Mouse (Mus musculus): Measurements from ENCODE around the gene Prdx5. TPM values are rescaled to one million over a fixed set of nuclear protein-coding genes. Genes with fewer than 3 reads are reported as not detected.

Gene Prdx5
- polyA plus RNA-seq, 1 experiment = 177 TPM

DNA sequence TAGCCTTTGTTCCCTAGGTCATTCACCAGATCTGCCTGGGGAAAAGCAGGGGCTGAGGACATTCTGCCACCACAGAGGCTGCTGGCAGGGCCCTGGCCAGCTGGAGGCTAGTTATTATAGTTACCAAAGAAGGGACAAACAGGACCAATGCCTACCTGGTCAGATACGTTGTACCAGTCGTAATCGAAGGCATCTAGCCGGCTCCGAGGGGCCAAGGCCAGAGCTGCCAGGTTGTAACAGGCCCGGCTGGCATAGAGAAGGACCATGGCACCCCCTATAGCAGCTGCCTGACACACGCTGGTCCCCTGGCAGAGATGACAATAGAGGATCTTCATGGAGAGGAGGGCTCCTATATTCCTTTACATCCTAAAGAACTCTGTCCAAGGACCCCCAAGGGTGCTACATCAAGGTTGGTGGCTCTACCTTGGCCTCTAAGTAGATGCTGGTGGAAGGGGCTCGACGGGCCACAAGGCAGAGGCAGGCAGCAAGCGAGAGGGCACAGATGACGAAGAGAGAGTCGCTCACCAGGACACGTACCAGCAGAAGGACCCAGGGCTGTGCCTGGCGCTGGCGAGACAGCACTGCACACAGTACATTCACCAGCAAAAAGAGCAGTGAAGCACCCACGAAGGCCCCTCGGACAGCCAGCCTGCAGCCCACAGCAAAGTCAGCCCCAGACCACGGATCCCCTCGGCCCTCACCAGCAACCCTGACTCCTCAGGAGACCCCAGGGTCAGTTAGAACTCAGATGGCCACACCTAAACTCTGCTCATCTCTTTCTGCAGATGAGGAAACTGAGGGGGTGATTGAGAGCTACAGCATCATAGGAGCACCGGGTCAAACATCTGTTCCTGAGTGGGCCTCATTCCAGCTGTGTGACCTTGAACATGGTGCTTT lies 29.4 kb upstream of the Prdx5 start:
- no peak for DNase-seq (ENCODE audit: low read depth, low spot score)
- WGBS = 91% methylated on average over 20 of the region's 20 CpGs

DNA sequence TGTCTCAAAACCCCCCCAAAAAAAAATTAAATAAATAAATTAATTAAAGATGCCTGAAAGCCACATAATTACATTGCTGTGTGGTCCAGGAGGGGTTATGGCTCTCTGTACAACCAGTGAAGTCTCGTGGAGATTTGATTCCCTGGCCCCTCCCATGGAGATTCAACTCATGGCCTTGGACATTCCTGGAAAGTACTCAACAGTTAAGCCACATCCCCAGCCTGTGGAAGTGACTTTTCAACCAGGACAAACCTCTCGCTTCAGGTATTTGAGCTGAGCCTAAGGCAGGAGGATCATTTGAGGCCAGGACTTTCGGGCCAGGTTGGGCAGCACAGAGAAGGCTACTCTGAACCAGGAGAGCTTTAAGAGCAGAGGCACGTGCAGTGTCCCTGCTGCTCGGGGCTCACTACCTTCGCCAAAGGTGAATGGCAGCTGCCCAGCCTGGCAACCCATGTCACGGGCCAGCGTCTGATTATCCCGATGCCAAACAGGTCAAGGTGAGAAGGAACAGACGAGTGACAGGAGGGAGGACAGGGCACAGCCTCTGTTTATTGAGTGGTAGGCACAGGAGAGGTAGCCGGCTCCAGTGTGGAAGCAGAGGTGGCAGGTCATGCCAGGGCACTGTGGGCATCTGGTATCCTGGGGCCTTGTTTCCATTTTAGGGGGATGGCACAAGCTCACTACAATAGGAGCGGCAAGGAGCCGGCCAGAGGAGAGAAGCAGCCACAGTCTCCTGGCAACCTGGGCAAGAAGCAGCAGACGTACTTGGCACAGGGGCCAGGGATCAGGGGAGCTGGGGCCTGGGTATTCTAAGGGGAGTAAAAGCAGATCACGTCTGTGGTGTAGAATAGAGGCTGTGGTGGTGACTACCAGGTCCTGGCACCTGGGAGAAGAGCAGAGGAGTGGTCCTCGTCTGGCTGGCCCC lies 27.9 kb upstream of the Prdx5 start:
- no peak for DNase-seq (ENCODE audit: low read depth, low spot score)
- WGBS = 83% methylated on average over 16 of the region's 16 CpGs

DNA sequence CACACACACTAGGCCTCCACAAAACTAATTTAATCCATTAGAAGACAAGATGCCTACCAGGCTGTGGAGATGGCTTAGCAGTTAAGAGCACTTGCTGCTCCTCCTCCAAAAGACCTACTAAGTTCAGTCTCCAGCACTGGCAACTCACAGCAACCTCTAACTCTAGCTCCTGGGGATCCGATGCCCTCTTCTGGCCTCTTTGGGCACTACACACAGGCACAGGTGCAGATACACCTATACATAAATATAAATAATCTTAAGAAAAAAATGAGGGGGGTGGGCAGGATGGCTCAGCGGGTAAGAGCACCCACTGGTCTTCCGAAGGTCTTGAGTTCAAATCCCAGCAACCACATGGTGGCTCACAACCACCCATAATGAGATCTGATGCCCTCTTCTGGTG lies 26.4 kb upstream of the Prdx5 start:
- WGBS = 39% methylated on average over 3 of the region's 3 CpGs
- no peak for DNase-seq (ENCODE audit: low read depth, low spot score)

DNA sequence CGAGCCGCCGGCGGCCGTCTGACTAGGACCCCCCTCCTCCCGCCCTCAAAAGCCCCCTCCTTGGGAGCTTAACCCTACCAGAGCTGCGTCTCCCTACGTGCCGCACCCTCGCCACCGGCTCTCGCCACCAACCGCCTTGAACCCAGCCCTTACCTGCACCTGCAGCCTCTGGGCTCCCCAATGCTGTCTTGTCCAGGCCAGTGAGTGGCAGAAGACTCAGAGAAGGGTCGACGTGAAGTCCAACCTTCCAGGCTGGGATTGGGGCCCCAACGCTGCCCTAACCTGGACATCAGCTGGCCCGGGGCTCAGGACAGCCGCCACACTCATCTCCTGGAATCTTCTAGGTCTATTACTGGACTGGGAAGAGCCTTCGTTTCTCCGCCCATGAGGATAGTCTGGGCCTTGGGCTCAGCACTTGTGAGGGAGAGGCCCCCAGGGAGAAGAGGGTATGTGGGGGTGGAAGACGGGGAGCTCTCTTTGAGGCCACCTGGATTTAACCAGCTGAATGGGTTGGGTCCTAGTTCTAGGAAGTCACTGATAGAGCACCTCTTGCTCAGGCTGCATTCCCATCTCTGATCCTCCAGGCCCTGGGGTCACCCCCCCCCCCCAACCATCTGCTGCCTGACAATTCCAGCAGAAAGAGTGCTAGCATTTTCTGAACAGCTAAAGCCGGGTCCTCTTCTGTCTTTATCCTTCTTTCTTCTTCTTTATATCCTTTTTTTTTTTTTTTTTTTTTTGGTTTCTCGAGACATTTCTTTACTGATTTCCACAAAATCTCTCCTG lies 24.5 kb upstream of the Prdx5 start, which contains the start of gene Kcnk4:
TSS of gene Kcnk4 (minus strand) at position 321 of the 783 bp plus-strand sequence.
- DNase-seq (ENCODE audit: low read depth, low spot score) = no peak
- 19% methylated on average over 23 of the region's 23 CpGs for WGBS

DNA sequence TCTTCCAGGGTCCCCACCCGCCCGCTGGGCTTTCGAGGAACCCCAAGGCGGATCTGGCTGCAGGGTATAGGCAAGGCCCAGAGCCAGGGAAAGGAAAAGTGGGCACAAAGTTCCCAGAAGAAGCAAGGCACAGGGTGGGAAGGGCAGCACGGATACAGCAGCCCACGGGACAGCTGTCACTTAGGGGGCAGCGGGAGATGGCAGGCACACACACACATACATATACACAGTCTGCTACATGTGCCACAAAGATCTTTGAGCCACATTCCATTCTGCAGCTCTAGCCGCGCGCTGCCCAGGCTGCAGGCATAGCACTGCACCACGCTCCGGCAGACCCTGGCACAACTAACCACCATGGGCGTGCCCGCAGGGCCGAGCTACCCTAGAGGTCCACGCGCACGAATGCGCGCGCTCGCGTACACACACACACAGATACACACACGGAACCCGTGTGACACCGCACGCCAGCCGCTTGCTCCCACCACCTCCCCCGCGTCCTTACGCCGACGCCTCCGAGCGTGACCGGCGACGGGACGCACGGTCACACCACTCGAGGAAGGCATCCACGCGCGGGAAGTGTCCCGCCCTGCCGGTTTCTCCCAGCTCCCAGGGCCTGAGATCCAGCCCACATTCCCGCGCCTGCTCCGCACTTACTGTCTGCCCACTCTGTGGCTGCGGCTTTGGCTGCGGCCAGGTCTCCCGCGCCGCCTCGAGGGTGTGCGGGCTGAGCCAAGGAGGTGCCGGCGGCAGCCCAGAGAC lies 23.7 kb upstream of the Prdx5 start:
- DNase-seq (ENCODE audit: low read depth, low spot score) = no peak
- WGBS = 5% methylated on average over 58 of the region's 58 CpGs

DNA sequence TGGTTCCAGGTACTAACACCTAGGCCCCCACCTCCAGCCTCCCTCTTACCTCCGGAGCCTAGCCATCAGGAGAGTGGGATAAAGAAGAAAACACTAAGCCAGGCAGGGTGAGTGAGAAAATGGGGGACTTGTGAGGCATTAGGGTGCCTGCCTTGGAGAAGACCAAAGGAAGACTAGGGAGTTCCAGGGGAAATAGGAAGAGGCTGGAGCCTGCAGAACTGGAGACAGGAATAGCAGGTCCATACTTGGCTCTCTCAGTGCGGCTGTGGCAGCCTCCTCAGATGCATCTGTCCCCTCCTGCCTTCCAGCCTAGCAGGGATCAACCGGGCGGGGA lies 23.2 kb upstream of the Prdx5 start:
- WGBS = 66% methylated on average over 4 of the region's 4 CpGs
- DNase-seq (ENCODE audit: low read depth, low spot score) = no peak

DNA sequence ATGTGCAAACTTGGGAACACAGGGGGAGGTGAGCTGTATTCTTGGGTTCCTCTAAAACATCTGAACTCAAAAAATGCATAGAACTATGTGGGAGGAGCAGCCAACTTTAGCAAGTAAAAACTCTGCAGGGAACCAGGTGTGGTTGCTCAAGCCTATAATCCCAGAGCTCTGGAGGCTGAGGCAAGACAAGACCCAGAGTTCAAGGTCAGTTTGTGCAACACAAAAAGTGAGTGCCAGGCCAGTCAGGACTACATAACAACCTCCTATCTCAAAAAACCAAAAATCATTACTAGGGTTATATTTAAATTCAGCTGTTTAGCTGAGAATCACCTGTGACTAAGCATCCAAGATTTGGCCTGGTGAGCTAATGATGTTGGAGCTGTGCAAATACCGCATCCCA lies 22.1 kb upstream of the Prdx5 start:
- 42% methylated on average over 1 of the region's 1 CpGs for WGBS
- DNase-seq (ENCODE audit: low read depth, low spot score) = no peak

DNA sequence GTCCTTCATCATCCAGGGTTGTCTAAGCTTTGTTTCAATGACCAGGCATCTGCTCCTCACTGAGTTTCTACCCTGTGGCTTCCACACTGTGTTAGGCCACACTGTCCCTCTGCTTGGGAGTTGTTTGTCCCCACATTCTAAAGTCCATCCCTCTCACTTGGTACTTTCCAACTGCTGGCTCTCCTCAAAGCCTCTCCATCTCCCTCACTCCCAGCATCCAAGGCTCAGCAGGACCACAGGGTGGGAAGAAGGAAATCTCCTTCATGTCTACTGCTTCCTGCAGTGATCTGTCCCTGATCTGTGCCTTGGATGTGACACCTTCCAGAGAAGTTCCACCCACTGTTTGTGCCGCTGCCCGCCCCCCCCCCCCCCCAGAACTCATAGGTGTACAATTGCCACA lies 21.1 kb upstream of the Prdx5 start:
- 0% methylated on average over 2 of the region's 2 CpGs for WGBS
- DNase-seq (ENCODE audit: low read depth, low spot score) = no peak

DNA sequence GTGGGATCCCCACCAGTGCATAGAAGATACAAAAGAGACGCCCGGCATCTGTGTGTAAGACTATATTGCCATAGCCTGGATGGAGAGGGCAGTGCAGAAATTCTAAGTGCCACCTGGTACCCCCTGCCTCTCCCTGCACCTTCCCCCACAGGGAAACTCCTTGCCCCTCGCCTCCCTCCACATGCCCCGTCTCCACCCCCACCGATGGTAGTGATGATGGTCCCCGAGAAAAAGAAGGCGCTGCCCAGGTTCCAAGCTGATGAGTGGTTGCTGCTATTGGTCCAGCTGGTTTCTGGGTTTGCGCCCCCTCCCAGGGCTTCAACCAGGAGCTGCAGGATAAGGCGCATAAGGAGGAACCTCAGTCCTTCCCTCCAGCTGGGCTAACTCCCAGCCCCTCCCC lies 18.2 kb upstream of the Prdx5 start:
- WGBS = 45% methylated on average over 9 of the region's 9 CpGs
- DNase-seq (ENCODE audit: low read depth, low spot score) = no peak

DNA sequence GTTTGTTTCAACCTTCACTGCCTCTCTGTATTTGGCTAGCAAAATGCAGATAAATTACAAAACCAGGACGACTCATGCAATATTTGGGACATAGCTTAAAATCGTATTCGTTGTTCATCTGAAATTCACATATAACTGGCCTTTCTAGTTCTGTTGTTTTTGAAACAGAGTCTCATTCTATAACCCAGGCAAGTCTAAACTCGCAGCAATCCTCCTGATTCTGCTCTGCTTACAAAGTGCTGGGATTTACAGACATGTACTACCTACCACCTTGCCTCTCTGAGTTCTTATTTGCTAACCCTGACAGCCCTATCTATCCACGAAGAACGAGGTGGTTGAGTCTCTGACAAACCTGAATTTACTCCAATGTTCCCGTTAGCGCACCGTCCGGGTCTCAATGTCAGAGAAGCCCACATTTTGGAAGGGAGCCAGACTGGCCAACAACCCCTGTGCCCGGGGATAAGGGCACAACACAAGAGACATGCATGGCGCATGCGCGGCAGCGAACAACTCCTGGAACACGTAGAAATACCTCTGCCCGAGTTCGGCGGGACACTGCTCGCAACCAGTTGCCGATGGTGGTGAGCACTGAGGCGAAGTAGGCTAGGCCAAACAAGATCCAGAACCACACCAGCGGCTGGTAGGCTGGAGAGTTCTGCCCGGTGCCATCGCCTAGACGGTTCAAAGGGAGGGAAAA lies 16.8 kb upstream of the Prdx5 start:
- WGBS = 36% methylated on average over 26 of the region's 26 CpGs
- DNase-seq (ENCODE audit: low read depth, low spot score) = no peak

DNA sequence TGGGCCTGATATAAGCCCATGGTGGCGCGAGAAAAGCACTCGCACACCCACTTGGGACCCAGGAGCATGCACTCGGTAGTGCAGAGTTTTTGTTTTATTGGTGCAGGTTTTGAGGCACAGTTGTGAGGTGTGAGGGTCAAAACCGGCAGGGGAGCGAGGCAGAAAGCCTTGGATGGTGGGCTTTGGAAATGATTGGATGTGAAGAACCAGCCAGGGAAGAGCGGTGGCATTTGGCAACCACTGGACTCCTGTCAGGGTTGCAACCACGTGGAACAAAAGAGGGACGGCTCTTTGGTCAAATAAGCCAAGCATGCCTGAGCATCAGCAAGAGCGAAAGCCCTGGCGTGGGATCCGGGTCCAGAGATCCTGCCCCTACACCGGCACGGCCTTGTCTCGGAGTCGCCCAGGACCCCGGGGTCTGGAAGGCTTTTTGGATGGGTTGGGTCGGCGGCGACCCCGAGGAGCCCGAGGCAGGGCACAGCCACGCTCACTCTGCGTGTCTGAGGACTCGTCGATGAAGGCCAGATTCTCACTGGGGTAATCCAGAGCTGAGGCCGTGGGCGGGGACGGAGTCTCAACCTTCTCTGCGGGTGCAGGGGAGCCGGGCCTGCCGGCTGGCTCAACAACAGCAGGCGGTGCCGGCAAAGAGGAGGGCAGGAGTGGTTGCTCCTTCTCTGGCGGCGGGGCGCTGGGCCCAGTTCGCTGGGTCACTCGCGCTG lies 15.9 kb upstream of the Prdx5 start:
- no peak for DNase-seq (ENCODE audit: low read depth, low spot score)
- WGBS = 43% methylated on average over 40 of the region's 40 CpGs

DNA sequence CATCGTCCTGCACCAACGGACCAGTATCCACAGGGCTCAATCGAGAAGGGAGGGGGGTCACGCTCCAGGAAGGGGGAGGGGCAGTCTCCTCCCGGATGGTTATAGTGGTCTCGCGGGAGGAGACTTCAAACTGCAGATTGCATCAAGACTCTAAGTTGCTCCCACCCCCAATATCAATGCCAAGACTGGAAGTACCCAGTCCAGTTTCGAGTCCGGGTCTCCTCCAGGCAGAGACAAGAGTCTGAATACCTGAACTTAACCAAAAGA lies 15.3 kb upstream of the Prdx5 start, which contains the start of gene Catsperz:
TSS of gene Catsperz (minus strand) at position 74 of the 267 bp plus-strand sequence.
- 10% methylated on average over 9 of the region's 9 CpGs for WGBS
- no peak for DNase-seq (ENCODE audit: low read depth, low spot score)

DNA sequence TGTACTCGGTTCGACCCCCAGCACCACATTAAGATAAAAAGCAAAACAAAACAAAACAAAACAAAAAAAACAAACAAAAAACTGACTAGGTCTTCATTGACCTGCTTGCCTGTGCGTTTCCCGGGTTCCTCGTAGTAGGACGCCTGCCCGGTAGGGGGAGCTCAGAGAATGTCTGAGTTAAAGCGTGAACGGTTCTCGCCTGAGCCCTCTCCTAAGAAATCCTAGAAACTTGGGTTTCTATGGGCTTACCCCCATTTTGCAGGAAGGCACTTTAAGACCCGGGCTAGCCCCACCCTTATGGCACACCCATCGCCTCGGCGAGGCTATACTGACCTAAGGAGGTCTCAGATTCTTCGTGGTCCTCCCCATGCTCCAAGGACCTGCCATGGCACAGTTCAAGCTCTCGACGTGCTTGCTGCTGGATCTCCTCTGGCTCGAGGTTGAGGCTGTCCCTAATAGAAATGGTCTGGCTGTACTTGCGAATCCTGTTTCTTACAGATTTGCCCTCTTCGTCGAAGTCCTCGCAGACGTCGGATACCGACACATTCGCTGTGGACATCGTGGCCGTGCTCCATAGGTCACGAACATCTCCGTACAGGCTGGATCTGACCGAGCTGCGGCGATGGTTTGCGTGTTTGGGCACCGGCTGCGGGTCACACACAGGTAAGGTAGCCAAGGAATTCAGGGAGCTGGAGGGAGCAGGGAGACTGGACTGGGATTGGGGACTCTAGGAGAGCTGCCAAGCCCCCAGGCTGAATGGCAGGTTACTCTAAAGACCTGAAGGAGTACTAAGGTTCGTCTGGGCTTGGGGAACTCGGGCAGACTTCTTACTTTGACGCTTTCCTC lies 14.8 kb upstream of the Prdx5 start:
- WGBS = 5% methylated on average over 39 of the region's 39 CpGs
- peak; percentile 67 for DNase-seq (ENCODE audit: low read depth, low spot score)

DNA sequence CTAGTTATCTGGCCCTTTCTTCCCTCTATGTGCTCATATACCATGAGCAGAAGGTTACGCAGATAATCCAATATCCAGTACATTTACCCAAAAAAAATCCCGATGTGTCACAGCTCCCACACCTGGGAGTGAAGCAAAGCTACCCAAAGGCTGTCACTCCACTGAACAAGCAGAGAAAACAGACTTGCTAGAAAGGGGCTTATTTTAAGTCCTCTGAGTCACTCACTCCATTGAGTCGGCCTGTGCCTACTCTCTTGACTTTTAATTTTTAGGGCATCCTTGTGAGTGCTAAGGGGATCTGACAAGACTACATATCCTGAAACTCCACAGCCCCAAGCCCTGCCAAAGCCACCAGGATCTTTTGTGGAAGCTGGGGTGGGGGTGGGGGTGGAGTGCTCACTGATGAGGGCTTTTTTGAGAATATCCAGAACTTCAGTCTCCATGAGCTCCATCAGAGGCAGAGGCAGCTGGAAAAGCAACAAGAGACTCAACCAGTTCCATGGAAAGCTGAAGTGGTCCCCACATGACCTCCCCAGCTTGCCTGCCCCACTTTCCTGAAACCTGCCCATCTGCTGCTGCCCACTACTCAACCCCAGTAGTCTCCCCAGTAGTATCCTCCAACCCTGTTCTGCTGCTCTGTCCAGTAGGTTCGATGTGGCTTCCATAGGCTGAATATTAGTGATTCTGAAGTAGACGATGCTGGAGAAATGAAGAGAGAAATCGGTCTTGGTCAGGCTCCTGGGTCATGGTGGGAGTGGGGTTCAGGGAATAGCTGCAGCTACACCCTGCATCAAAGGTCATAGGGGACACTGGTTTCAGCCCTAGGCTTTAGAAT lies 13.2 kb upstream of the Prdx5 start:
- DNase-seq (ENCODE audit: low read depth, low spot score) = no peak
- 75% methylated on average over 6 of the region's 6 CpGs for WGBS

DNA sequence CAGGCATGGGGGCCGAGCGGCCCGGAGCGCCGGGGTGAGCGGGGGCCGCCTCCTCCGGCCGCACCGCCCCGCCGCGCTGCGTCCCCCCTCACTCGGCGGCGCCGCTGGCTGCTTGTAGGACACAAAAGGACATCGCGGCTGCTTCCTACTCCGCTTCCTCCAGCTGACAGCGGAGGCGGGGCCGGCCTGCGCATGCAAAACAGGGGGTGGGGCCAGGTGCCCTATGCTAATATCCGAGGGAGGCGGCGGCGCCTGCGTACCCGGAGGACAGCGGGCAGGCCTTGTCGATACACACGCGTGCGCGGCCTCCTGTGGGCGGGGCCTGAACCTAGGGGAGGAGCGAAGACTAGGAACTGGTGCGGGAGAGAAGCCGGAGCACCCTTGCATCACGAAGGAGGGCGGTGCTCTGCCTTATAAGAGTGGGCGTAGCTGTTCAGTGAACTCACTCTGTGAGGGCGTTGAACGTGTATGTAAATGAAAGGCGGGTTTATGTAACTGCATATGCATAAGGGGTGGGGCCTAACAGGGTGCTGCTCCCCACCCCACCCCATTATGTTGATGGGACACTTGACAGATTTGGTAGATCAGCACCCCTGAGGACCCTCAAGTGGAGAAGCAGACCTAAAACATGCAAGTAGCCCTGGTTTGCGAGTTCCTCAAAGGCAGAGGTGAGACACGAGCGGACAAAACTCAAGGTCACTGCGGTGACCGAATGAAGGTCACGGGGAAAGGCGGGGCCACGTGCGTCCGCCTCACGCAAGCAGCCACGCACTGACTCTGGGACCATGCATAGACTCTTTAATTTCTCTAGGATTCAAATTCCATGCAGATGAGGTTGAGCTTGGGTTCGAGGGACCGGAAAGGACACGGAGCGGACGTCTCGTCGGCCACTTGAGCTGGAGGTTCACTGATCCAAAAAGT lies 12.0 kb upstream of the Prdx5 start, which contains the start of gene Esrra:
TSS of gene Esrra (minus strand) at position 167 of the 921 bp plus-strand sequence.
- under 1% methylated on average over 64 of the region's 66 CpGs for WGBS
- DNase-seq (ENCODE audit: low read depth, low spot score) = peak; percentile 100
